Mouse (Mus musculus) gastrocnemius, adult 18-20 months (tissue): Measurements from ENCODE around the gene Rpl7a. TPM values are rescaled to one million over a fixed set of nuclear protein-coding genes. Genes with fewer than 3 reads are reported as not detected.

ENCODE experiments used
- DNase-seq: peaks from one replicate; pipeline ENCODE4 v3.0.0; 2021; ENCODE audit warnings: low spot score
- total RNA-seq, 2 experiments: library from RNA; stranded (reverse); gene quantifications; 2 replicates each; pipeline ENCODE4 v1.2.3; 2021

Rpl7a gene
- total RNA-seq, 2 experiments from 2014 or later = 278 to 285 TPM

DNA sequence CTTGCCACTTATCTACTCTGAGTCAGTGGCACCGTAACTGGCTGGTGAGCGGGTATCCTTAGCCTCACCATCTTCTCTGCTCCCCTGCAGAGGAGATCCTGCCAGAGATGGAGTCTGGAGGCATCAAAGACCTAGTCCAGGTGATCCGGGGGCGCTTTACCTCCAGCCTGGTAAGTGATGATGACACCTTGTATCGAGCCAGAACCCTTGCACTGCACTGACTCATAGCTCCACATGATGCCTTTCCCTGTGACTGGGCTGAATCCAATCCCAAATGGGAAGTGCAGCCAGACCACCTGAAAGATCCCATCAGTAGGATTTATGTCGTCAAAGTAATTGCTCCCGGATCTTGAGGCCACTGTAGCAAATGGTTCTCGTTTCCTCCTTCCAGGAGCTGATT, 42.3 kb downstream of the Rpl7a start:
- no peak for DNase-seq

DNA sequence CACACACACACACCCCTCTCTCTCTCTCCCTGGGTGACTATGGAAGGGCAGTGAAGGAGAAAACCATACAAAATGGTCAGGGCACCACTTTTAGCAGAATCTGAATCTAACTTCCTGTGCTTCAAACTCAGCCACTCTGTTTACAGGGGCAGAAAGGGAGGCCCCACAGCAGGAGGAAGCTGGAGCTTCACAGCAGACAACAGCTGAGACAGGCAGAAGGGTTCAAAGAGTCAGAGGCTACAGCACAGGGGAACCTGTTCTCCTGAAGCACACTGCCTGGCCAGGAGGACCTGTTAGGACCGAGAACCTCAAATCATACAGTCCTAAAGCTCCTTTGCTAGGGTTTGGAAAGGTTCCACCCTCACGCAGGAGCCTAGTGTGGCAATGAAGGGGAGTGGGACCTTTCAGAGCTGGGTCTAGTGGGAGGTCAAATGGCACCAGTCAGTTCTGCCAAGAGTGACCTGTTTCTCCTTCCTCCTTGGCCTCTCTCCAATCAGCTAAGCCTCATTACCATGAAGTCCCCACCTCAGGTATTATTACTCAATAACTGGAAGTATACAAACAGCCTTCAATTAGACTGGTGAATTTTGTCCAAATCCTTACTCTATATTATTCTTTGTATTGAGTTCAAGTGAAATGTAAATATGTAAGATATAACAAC, 44.3 kb downstream of the Rpl7a start:
- DNase-seq = no peak

DNA sequence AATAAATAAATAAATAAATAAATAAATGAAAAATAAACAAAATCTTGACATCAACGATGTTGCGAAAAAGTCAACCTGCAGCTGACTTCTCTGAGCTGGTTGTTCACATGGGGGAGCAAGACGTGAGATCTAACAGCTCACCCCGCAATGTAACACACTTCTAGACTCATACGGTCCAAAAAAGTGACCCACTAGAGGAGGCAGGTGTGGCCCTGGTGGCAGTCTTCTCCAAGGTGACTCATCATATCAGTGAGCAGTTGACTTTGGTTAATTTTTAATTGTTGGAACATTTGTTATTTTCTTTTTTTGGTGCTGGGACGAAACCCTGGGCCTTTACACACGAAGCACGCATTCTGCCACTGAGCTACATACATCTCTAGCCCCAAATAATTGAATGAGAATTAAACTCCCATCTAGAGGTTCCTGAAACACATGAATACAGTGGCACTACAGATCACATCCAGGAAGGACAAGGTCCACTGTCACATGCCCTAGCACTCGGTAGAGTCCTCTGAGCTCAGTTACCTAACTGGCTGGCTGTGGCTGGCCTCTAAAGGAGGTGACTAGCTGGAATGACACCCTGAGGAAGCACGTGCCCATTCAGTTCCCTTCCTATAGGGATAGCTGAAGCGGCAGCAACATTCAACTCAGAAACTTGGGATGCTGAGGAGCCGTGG, 46.4 kb downstream of the Rpl7a start:
- no peak for DNase-seq

DNA sequence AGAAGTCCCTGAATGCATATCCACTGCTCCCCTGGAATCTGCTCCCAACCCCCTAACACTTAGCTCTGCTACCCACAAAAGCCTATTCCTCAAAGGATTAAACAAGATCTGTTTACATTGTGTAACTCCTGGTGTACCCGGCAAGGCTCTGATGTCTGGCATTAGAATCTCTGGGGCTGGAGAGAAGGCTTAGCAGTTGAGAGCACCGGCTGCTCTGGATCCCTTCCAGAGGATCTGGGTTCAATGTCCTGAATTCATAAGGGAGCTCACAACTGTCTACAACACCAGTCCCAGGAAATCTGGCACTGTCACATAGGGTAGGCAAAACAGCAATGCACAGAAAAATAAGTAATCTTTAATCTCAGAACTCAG, 46.9 kb downstream of the Rpl7a start:
- DNase-seq = no peak

DNA sequence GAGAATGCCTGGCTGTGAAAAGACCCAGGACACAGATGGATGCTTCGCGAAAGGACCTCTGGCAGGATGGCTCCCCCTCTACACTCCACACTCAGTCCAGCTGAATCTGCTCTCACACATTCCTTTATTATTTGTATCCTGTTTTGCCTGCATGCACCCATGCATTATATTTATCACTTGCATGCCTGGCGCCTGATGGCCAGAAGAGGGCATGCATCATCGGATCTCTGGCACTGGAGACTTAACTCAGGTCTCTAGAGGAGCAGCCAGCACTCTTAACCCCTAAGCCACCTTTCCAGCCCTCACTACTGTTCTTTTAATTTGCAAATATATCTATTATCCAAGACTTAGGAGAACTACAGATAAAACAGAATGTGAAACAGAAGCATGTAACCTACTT, 50.2 kb downstream of the Rpl7a start:
- no peak for DNase-seq

Other genes with a start within 250 kb of the Rpl7a start
- gene Lcn4, start 239.5 kb upstream of the Rpl7a start, total RNA-seq = not detected
- gene Abo, start 45.8 kb upstream of the Rpl7a start, total RNA-seq = not detected
- 10 to 100 TPM; 11.6 to 12.1 TPM for gene Surf6, start 7.9 kb upstream of the Rpl7a start, total RNA-seq
- 10 to 100 TPM; 16.7 to 17.4 TPM for gene Med22, start 87 bp upstream of the Rpl7a start, total RNA-seq
- 10 to 100 TPM; 11.5 to 12.5 TPM for gene Surf2, start 5.6 kb downstream of the Rpl7a start, total RNA-seq
- 10 to 100 TPM; 41.4 to 43.1 TPM for gene Surf1, start 5.8 kb downstream of the Rpl7a start, total RNA-seq
- 10 to 100 TPM; 69.8 to 70.0 TPM for gene Surf4, start 23.2 kb downstream of the Rpl7a start, total RNA-seq
- under 1 TPM in 1 of 2 experiments, not detected in 1; 0.24 TPM for gene Stkld1, start 23.3 kb downstream of the Rpl7a start, total RNA-seq
- gene Rexo4, start 53.6 kb downstream of the Rpl7a start, total RNA-seq = 10 to 100 TPM; 14.4 to 14.7 TPM
- not detected for gene Adamts13, start 62.7 kb downstream of the Rpl7a start, total RNA-seq
- gene Cacfd1, start 99.2 kb downstream of the Rpl7a start, total RNA-seq = 10 to 100 TPM; 31.2 to 34.2 TPM
- gene Slc2a6, start 117.2 kb downstream of the Rpl7a start, total RNA-seq = under 1 TPM in 1 of 2 experiments, not detected in 1; 0.17 TPM
- gene Mymk, start 161.4 kb downstream of the Rpl7a start, total RNA-seq = under 1 TPM; 0.18 to 0.21 TPM
- gene Adamtsl2, start 168.6 kb downstream of the Rpl7a start, total RNA-seq = 1 to 10 TPM; 2.7 to 6.9 TPM
- gene Fam163b, start 231.7 kb downstream of the Rpl7a start, total RNA-seq = not detected